Mouse (Mus musculus): ENCODE results near the gene Cdh23. TPM values are rescaled to one million over a fixed set of nuclear protein-coding genes. Genes with fewer than 3 reads are reported as not detected.
A peak's percentile ranks its signal among the peaks of the same experiment; 100 is the strongest.

Gene Cdh23
- polyA plus RNA-seq, 1 experiment from 2014 or later: 0.41 TPM

- WGBS: 88% methylated on average over 9 of the region's 9 CpGs
- Histone ChIP-seq H3K9me3 (no peaks in the 10 kb centered on the region), H3K4me3 (no peak overlapping the region), H3K36me3 (no peaks in the 10 kb centered on the region), H3K27me3 (ENCODE audit: insufficient read depth, poor library complexity, severe bottlenecking) (no peaks in the 10 kb centered on the region), H3K4me1 (replicated peaks) (peaks cover 21% of the 10 kb centered on the region), H3K27ac (no peak overlapping the region)
- no peak for DNase-seq (ENCODE audit: low spot score)
Measured at GRCm38 (mm10) chr10:60391661-60392060, 304.6 kb downstream of the Cdh23 start.

- 59% methylated on average over 5 of the region's 5 CpGs for WGBS
- no peaks in the 10 kb centered on the region for H3K9me3 ChIP-seq
- H3K4me1 ChIP-seq (replicated peaks): peaks cover 21% of the 10 kb centered on the region
- no peaks in the 10 kb centered on the region for H3K36me3 ChIP-seq
- no peak for DNase-seq (ENCODE audit: low spot score)
- H3K4me3 ChIP-seq: no peak overlapping the region
- H3K27me3 ChIP-seq (ENCODE audit: insufficient read depth, poor library complexity, severe bottlenecking): no peaks in the 10 kb centered on the region
- peak overlapping the region; percentile 74 for H3K27ac ChIP-seq
Measured at GRCm38 (mm10) chr10:60390904-60391420, 305.3 kb downstream of the Cdh23 start.

- no peaks in the 10 kb centered on the region for H3K9me3 ChIP-seq
- H3K4me1 ChIP-seq (replicated peaks): peaks cover 21% of the 10 kb centered on the region
- H3K27ac ChIP-seq: peak overlapping the region; percentile 74
- no peaks in the 10 kb centered on the region for H3K27me3 ChIP-seq (ENCODE audit: insufficient read depth, poor library complexity, severe bottlenecking)
- 37% methylated on average over 6 of the region's 6 CpGs for WGBS
- no peak overlapping the region for H3K4me3 ChIP-seq
- no peaks in the 10 kb centered on the region for H3K36me3 ChIP-seq
- peak; percentile 33 for DNase-seq (ENCODE audit: low spot score)
Measured at GRCm38 (mm10) chr10:60390177-60390903, 305.9 kb downstream of the Cdh23 start.

GRCm38 (mm10) chr10:60389447-60389865 is 306.8 kb downstream of the Cdh23 start:
- no peak for DNase-seq (ENCODE audit: low spot score)
- 57% methylated on average over 9 of the region's 9 CpGs for whole genome bisulfite sequencing
- no peaks in the 10 kb centered on the region for H3K9me3 ChIP-seq
- H3K4me3 ChIP-seq: no peak overlapping the region
- peaks cover 21% of the 10 kb centered on the region for H3K4me1 ChIP-seq (replicated peaks)
- H3K27me3 ChIP-seq (ENCODE audit: insufficient read depth, poor library complexity, severe bottlenecking): no peaks in the 10 kb centered on the region
- H3K36me3 ChIP-seq: no peaks in the 10 kb centered on the region
- H3K27ac ChIP-seq: no peak overlapping the region

- Histone ChIP-seq H3K27me3 (ENCODE audit: insufficient read depth, poor library complexity, severe bottlenecking) (no peaks in the 10 kb centered on the region), H3K4me1 (replicated peaks) (peaks cover 21% of the 10 kb centered on the region), H3K36me3 (no peaks in the 10 kb centered on the region), H3K27ac (no peak overlapping the region), H3K9me3 (no peaks in the 10 kb centered on the region), H3K4me3 (no peak overlapping the region)
- WGBS: 69% methylated on average over 2 of the region's 2 CpGs
- no peak for DNase-seq (ENCODE audit: low spot score)
Measured at GRCm38 (mm10) chr10:60388332-60388731, 308.0 kb downstream of the Cdh23 start.

- Histone ChIP-seq H3K4me3 (no peak overlapping the region), H3K4me1 (replicated peaks) (0 out of 2 replicates have a peak, but pooled peaks cover 11% of the 10 kb centered on the region), H3K36me3 (no peaks in the 10 kb centered on the region), H3K9me3 (no peaks in the 10 kb centered on the region), H3K27me3 (ENCODE audit: insufficient read depth, poor library complexity, severe bottlenecking) (no peaks in the 10 kb centered on the region), H3K27ac (no peak overlapping the region)
- DNase-seq (ENCODE audit: low spot score): no peak
- 74% methylated on average over 10 of the region's 10 CpGs for WGBS
Measured at GRCm38 (mm10) chr10:60381142-60381925, 315.0 kb downstream of the Cdh23 start.

- Histone ChIP-seq H3K9me3 (no peaks in the 10 kb centered on the region), H3K27me3 (ENCODE audit: insufficient read depth, poor library complexity, severe bottlenecking) (no peaks in the 10 kb centered on the region), H3K27ac (no peak overlapping the region), H3K4me1 (replicated peaks) (0 out of 2 replicates have a peak, but pooled peaks cover 11% of the 10 kb centered on the region), H3K4me3 (no peak overlapping the region), H3K36me3 (no peaks in the 10 kb centered on the region)
- 72% methylated on average over 3 of the region's 3 CpGs for WGBS
- DNase-seq (ENCODE audit: low spot score): no peak
Measured at GRCm38 (mm10) chr10:60380229-60380628, 316.1 kb downstream of the Cdh23 start.

- 81% methylated on average over 9 of the region's 9 CpGs for WGBS
- H3K27me3 ChIP-seq (ENCODE audit: insufficient read depth, poor library complexity, severe bottlenecking): no peaks in the 10 kb centered on the region
- DNase-seq (ENCODE audit: low spot score): no peak
- no peaks in the 10 kb centered on the region for H3K9me3 ChIP-seq
- no peak overlapping the region for H3K27ac ChIP-seq
- no peaks in the 10 kb centered on the region for H3K36me3 ChIP-seq
- no peak overlapping the region for H3K4me3 ChIP-seq
- H3K4me1 ChIP-seq (replicated peaks): 0 out of 2 replicates have a peak, but pooled peaks cover 11% of the 10 kb centered on the region
Measured at GRCm38 (mm10) chr10:60379419-60379957, 316.8 kb downstream of the Cdh23 start.

- DNase-seq (ENCODE audit: low spot score): no peak
- H3K4me3 ChIP-seq: no peak overlapping the region
- H3K27me3 ChIP-seq (ENCODE audit: insufficient read depth, poor library complexity, severe bottlenecking): no peaks in the 10 kb centered on the region
- peaks cover 24% of the 10 kb centered on the region for H3K4me1 ChIP-seq (replicated peaks)
- no peaks in the 10 kb centered on the region for H3K36me3 ChIP-seq
- no peak overlapping the region for H3K27ac ChIP-seq
- H3K9me3 ChIP-seq: no peaks in the 10 kb centered on the region
- 91% methylated on average over 16 of the region's 16 CpGs for WGBS
Measured at GRCm38 (mm10) chr10:60376704-60377103, 319.6 kb downstream of the Cdh23 start.

GRCm38 (mm10) chr10:60373937-60374578 is 322.2 kb downstream of the Cdh23 start:
- Histone ChIP-seq H3K4me1 (replicated peaks) (peaks cover 17% of the 10 kb centered on the region), H3K27ac (peak overlapping the region; percentile 54), H3K27me3 (ENCODE audit: insufficient read depth, poor library complexity, severe bottlenecking) (no peaks in the 10 kb centered on the region), H3K9me3 (no peaks in the 10 kb centered on the region), H3K36me3 (no peaks in the 10 kb centered on the region), H3K4me3 (no peak overlapping the region)
- 49% methylated on average over 8 of the region's 8 CpGs for WGBS
- DNase-seq (ENCODE audit: low spot score): peak; percentile 32

- peak overlapping the region; percentile 54 for H3K27ac ChIP-seq
- peak; percentile 17 for DNase-seq (ENCODE audit: low spot score)
- H3K4me3 ChIP-seq: no peak overlapping the region
- peaks cover 17% of the 10 kb centered on the region for H3K4me1 ChIP-seq (replicated peaks)
- H3K27me3 ChIP-seq (ENCODE audit: insufficient read depth, poor library complexity, severe bottlenecking): no peaks in the 10 kb centered on the region
- no peaks in the 10 kb centered on the region for H3K9me3 ChIP-seq
- 58% methylated on average over 6 of the region's 6 CpGs for WGBS
- no peaks in the 10 kb centered on the region for H3K36me3 ChIP-seq
Measured at GRCm38 (mm10) chr10:60373543-60373936, 322.8 kb downstream of the Cdh23 start.

GRCm38 (mm10) chr10:60371596-60372386 is 324.5 kb downstream of the Cdh23 start:
- no peak overlapping the region for H3K4me3 ChIP-seq
- H3K4me1 ChIP-seq (replicated peaks): peaks cover 17% of the 10 kb centered on the region
- H3K27ac ChIP-seq: no peak overlapping the region
- no peaks in the 10 kb centered on the region for H3K9me3 ChIP-seq
- DNase-seq (ENCODE audit: low spot score): no peak
- no peaks in the 10 kb centered on the region for H3K36me3 ChIP-seq
- no peaks in the 10 kb centered on the region for H3K27me3 ChIP-seq (ENCODE audit: insufficient read depth, poor library complexity, severe bottlenecking)
- WGBS: 80% methylated on average over 5 of the region's 5 CpGs

Data from hindbrain, embryonic 10.5 days (tissue).